Mouse (Mus musculus): ENCODE data around the gene 6430548M08Rik.

GRCm38 (mm10) chr8:120151151-120151550 lies 37.2 kb downstream of the 6430548M08Rik start:
- TF ChIP-seq CTCF (conservative IDR thresholded peaks at IDR 0.05; ENCODE audit: low read length) (no peak), POU5F1 (IDR thresholded peaks at IDR 0.05; ENCODE audit: borderline replicate concordance, low read length) (no peak), NANOG (IDR thresholded peaks at IDR 0.05; ENCODE audit: borderline replicate concordance, low read length) (no peak)

All from E14TG2a.4 (cell line).